Mouse (Mus musculus) MEL (cell line): ENCODE measurements around the gene Nutf2. TPM values are rescaled to one million over a fixed set of nuclear protein-coding genes. Genes with fewer than 3 reads are reported as not detected.

ENCODE experiments used
- DNase-seq: peaks from one replicate; pipeline ENCODE4 v3.0.0; 2011; ENCODE audit warnings: low read depth, low spot score
- H3K27ac ChIP-seq: 2 replicates; pipeline ENCODE4 v1.5.1; 2012; ENCODE audit warnings: low read depth, mild to moderate bottlenecking, control low read depth, low read length, moderate library complexity; ENCODE audit not compliant: control insufficient read depth
- H3K27me3 ChIP-seq, 2 experiments: fragments of 150-350 bp in 1 of 2; sonication (generic) in 1 of 2; 2 replicates each; pipeline ENCODE4 v1.6.1; 2012; ENCODE audit warnings: low read length in 2 of 2, mild to moderate bottlenecking in 2 of 2, improper control_type of control experiment in 1 of 2, moderate library complexity in 1 of 2; ENCODE audit not compliant: insufficient read depth in 2 of 2, control insufficient read depth in 1 of 2
- H3K36me3 ChIP-seq, 2 experiments: 2 replicates each; pipeline ENCODE4 v1.6.1; 2012 to 2014; ENCODE audit warnings: low read length in 2 of 2, improper control_type of control experiment in 1 of 2, inconsistent platforms in 1 of 2, mild to moderate bottlenecking in 1 of 2; ENCODE audit not compliant: insufficient read depth in 2 of 2, control insufficient read depth in 1 of 2
- H3K4me1 ChIP-seq, 2 experiments: fragments of 150-350 bp in 1 of 2; sonication (generic) in 1 of 2; 2 replicates each; pipeline ENCODE4 v1.6.1; 2012; ENCODE audit warnings: low read length in 2 of 2, improper control_type of control experiment in 1 of 2, mild to moderate bottlenecking in 1 of 2; ENCODE audit not compliant: insufficient read depth in 2 of 2, control insufficient read depth in 1 of 2
- H3K4me3 ChIP-seq, 2 experiments: fragments of 150-350 bp in 1 of 2; sonication (generic) in 1 of 2; 2 replicates each; pipeline ENCODE4 v1.5.1; 2012; ENCODE audit warnings: low read depth in 2 of 2, low read length in 2 of 2, mild to moderate bottlenecking in 2 of 2, moderate library complexity in 2 of 2, control low read depth in 1 of 2, improper control_type of control experiment in 1 of 2; ENCODE audit not compliant: control insufficient read depth in 1 of 2, insufficient read depth in 1 of 2
- H3K79me2 ChIP-seq: 2 replicates; pipeline ENCODE4 v1.6.1; 2012; ENCODE audit warnings: mild to moderate bottlenecking, low read length, moderate library complexity; ENCODE audit not compliant: control insufficient read depth, poor library complexity, insufficient read depth
- H3K9ac ChIP-seq: 2 replicates; pipeline ENCODE4 v1.6.1; 2012; ENCODE audit warnings: low read depth, mild to moderate bottlenecking, control low read depth, low read length, moderate library complexity; ENCODE audit not compliant: control insufficient read depth, poor library complexity, severe bottlenecking
- H3K9me3 ChIP-seq: fragments of 150-350 bp; sonication (generic); replicated peaks from 2 replicates; pipeline ENCODE4 v1.6.1; 2012; ENCODE audit warnings: mild to moderate bottlenecking, low read length, improper control_type of control experiment, moderate library complexity; ENCODE audit not compliant: insufficient read depth
- CHD1 ChIP-seq: IDR thresholded peaks from 2 replicates; pipeline ENCODE4 v1.6.1; 2012; ENCODE audit warnings: low read depth, mild to moderate bottlenecking, inconsistent platforms, low read length, improper control_type of control experiment
- CTCF ChIP-seq, 3 experiments: IDR thresholded peaks in 2 of 3; conservative IDR thresholded peaks in 1 of 3; 2 replicates each; pipeline ENCODE4 v1.5.1; 2011 to 2012; ENCODE audit warnings: low read length in 3 of 3, low read depth in 2 of 3, mild to moderate bottlenecking in 2 of 3, improper control_type of control experiment in 1 of 3, inconsistent platforms in 1 of 3, mixed read lengths in 1 of 3, moderate library complexity in 1 of 3; ENCODE audit not compliant: control insufficient read depth in 1 of 3, insufficient read depth in 1 of 3, poor library complexity in 1 of 3, severe bottlenecking in 1 of 3
- E2F4 ChIP-seq: IDR thresholded peaks from 2 replicates; pipeline ENCODE4 v1.6.1; 2011; ENCODE audit warnings: low read depth, low read length, improper control_type of control experiment, borderline replicate concordance
- ELF1 ChIP-seq: IDR thresholded peaks from 2 replicates; pipeline ENCODE4 v1.6.1; 2014; ENCODE audit warnings: low read depth, mild to moderate bottlenecking, inconsistent platforms, low read length, improper control_type of control experiment, moderate library complexity
- EP300 ChIP-seq, 2 experiments: IDR thresholded peaks; 2 replicates each; pipeline ENCODE4 v1.6.1; 2011; ENCODE audit warnings: improper control_type of control experiment in 2 of 2, low read length in 2 of 2, low read depth in 1 of 2, mild to moderate bottlenecking in 1 of 2
- ETS1 ChIP-seq: IDR thresholded peaks from 2 replicates; pipeline ENCODE4 v1.6.1; 2012; ENCODE audit warnings: low read depth, mild to moderate bottlenecking, inconsistent platforms, low read length, improper control_type of control experiment, moderate library complexity
- GABPA ChIP-seq: IDR thresholded peaks from 2 replicates; pipeline ENCODE4 v1.6.1; 2012; ENCODE audit warnings: low read depth, mild to moderate bottlenecking, inconsistent platforms, low read length, improper control_type of control experiment, moderate library complexity
- KAT2A ChIP-seq: conservative IDR thresholded peaks from 2 replicates; pipeline ENCODE4 v1.6.1; 2012; ENCODE audit warnings: low read depth, low read length, improper control_type of control experiment, inconsistent platforms
- MAFK ChIP-seq: IDR thresholded peaks from 2 replicates; pipeline ENCODE4 v1.6.1; 2011; ENCODE audit warnings: low read depth, mild to moderate bottlenecking, low read length, improper control_type of control experiment, borderline replicate concordance
- MAX ChIP-seq: IDR thresholded peaks from 2 replicates; pipeline ENCODE4 v1.6.1; 2011; ENCODE audit warnings: low read length, improper control_type of control experiment
- MAZ ChIP-seq: IDR thresholded peaks from 2 replicates; pipeline ENCODE4 v1.6.1; 2012; ENCODE audit warnings: low read depth, mild to moderate bottlenecking, inconsistent platforms, low read length, improper control_type of control experiment
- MEF2A ChIP-seq: IDR thresholded peaks from 2 replicates; pipeline ENCODE4 v1.6.1; 2014; ENCODE audit warnings: low read depth, mild to moderate bottlenecking, inconsistent platforms, low read length, improper control_type of control experiment; ENCODE audit not compliant: poor library complexity, insufficient replicate concordance, severe bottlenecking; ENCODE audit errors: extremely low read depth
- MYB ChIP-seq: IDR thresholded peaks from 2 replicates; pipeline ENCODE4 v1.6.1; 2011; ENCODE audit warnings: mild to moderate bottlenecking, low read depth, low read length, improper control_type of control experiment
- NRF1 ChIP-seq: IDR thresholded peaks from 2 replicates; pipeline ENCODE4 v1.6.1; 2014; ENCODE audit warnings: low read depth, mild to moderate bottlenecking, inconsistent platforms, low read length, improper control_type of control experiment, moderate library complexity; ENCODE audit not compliant: poor library complexity, insufficient read depth, severe bottlenecking
- POLR2A ChIP-seq, 2 experiments: IDR thresholded peaks; 2 replicates each; pipeline ENCODE4 v1.6.1; 2011 to 2012; ENCODE audit warnings: low read length in 2 of 2, mild to moderate bottlenecking in 2 of 2, control low read depth in 1 of 2, improper control_type of control experiment in 1 of 2, low read depth in 1 of 2, moderate library complexity in 1 of 2; ENCODE audit not compliant: control insufficient read depth in 1 of 2, insufficient read depth in 1 of 2, poor library complexity in 1 of 2
- POLR2AphosphoS2 ChIP-seq: IDR thresholded peaks from 2 replicates; pipeline ENCODE4 v1.6.1; 2011; ENCODE audit warnings: low read length, improper control_type of control experiment
- POLR2AphosphoS5 ChIP-seq: IDR thresholded peaks from 2 replicates; pipeline ENCODE4 v1.6.1; 2012; ENCODE audit warnings: low read depth, borderline replicate concordance, mild to moderate bottlenecking, inconsistent platforms, low read length, moderate library complexity, mixed read lengths
- RAD21 ChIP-seq: IDR thresholded peaks from 2 replicates; pipeline ENCODE4 v1.6.1; 2011; ENCODE audit warnings: mild to moderate bottlenecking, low read depth, low read length, improper control_type of control experiment
- RCOR1 ChIP-seq: IDR thresholded peaks from 2 replicates; pipeline ENCODE4 v1.6.1; 2012; ENCODE audit warnings: low read depth, mild to moderate bottlenecking, inconsistent platforms, low read length, improper control_type of control experiment
- SIN3A ChIP-seq: IDR thresholded peaks from 2 replicates; pipeline ENCODE4 v1.6.1; 2012; ENCODE audit warnings: low read length, improper control_type of control experiment, inconsistent platforms
- TCF12 ChIP-seq: IDR thresholded peaks from 2 replicates; pipeline ENCODE4 v1.6.1; 2014; ENCODE audit warnings: low read depth, mild to moderate bottlenecking, inconsistent platforms, low read length, improper control_type of control experiment, moderate library complexity
- USF1 ChIP-seq: IDR thresholded peaks from 2 replicates; pipeline ENCODE4 v1.6.1; 2014; ENCODE audit warnings: low read depth, mild to moderate bottlenecking, inconsistent platforms, low read length, improper control_type of control experiment, moderate library complexity
- USF2 ChIP-seq, 2 experiments: IDR thresholded peaks; 2 replicates each; pipeline ENCODE4 v1.6.1; 2011 to 2012; ENCODE audit warnings: improper control_type of control experiment in 2 of 2, low read length in 2 of 2, borderline replicate concordance in 1 of 2, inconsistent platforms in 1 of 2, low read depth in 1 of 2, mild to moderate bottlenecking in 1 of 2; ENCODE audit not compliant: insufficient read depth in 1 of 2
- ZKSCAN1 ChIP-seq: IDR thresholded peaks from 2 replicates; pipeline ENCODE4 v1.6.1; 2012; ENCODE audit warnings: low read depth, mild to moderate bottlenecking, inconsistent platforms, low read length, improper control_type of control experiment, moderate library complexity
- ZMIZ1 ChIP-seq: IDR thresholded peaks from 2 replicates; pipeline ENCODE4 v1.6.1; 2012; ENCODE audit warnings: low read depth, mild to moderate bottlenecking, inconsistent platforms, low read length, improper control_type of control experiment, moderate library complexity
- ZNF384 ChIP-seq: IDR thresholded peaks from 2 replicates; pipeline ENCODE4 v1.6.1; 2012; ENCODE audit warnings: low read depth, mild to moderate bottlenecking, inconsistent platforms, low read length, improper control_type of control experiment
- polyA plus RNA-seq, 2 experiments: library from polyadenylated mRNA; stranded (reverse) in 1 of 2; unstranded in 1 of 2; fragments of >175 nt in 1 of 2; fragments of >200 nt in 1 of 2; gene quantifications; 2 replicates each; pipeline versions ENCODE4 v1.2.1 to v1.2.4; 2012; ENCODE audit warnings: low replicate concordance in 2 of 2, low read depth in 1 of 2; ENCODE audit not compliant: insufficient read length in 2 of 2, insufficient read depth in 1 of 2, missing spikeins in 1 of 2
- total RNA-seq: library from RNA; depleted of rRNA; stranded (reverse); fragments of 300-350 nt; gene quantifications from 2 replicates; pipeline ENCODE4 v1.2.3, GENCODE M21; 2012

Nutf2 gene
- total and polyA plus RNA-seq, 3 experiments = 28.0 to 167 TPM; not detected in 1

GRCm38 (mm10) chr8:105897801-105898480 is 37.6 kb downstream of the Nutf2 start:
- H3K4me1 ChIP-seq = peaks cover 5 to 8% of the 10 kb centered on the region in 2 experiments
- peaks cover 0 to 6% of the 10 kb centered on the region in 2 experiments; a peak in 2 of 4 replicates for H3K36me3 ChIP-seq
- no peak for TF ChIP-seq CTCF (IDR thresholded peaks at IDR 0.05 in 2 of 3, conservative IDR thresholded peaks at IDR 0.05 in 1 of 3; ENCODE audit: control insufficient read depth in 1 of 3, insufficient read depth in 1 of 3, low read depth in 2 of 3, low read length in 3 of 3, poor library complexity in 1 of 3, severe bottlenecking in 1 of 3)
- no peak for TF ChIP-seq EP300 (IDR thresholded peaks at IDR 0.05; ENCODE audit: low read depth in 1 of 2, low read length in 2 of 2)
- no peak for TF ChIP-seq POLR2AphosphoS5
- no peak for TF ChIP-seq RAD21
- TF ChIP-seq POLR2AphosphoS2 = no peak
- no peak for TF ChIP-seq RCOR1
- TF ChIP-seq, all 39 proteins: peak for 0
- Histone ChIP-seq H3K9me3 (no peaks in the 10 kb centered on the region), H3K27me3 (no peaks in the 10 kb centered on the region), H3K79me2 (peaks cover 6% of the 10 kb centered on the region; the same call in 1 of the 2 replicates), H3K27ac (no peak overlapping the region), H3K4me3 (no peak overlapping the region), H3K9ac (no peak overlapping the region)
- no peak for DNase-seq

GRCm38 (mm10) chr8:105900180-105900940 is 40.0 kb downstream of the Nutf2 start, which contains the start of gene Pskh1:
Gene Pskh1 (plus strand): TSS chr8:105900441.
- peaks cover 5 to 8% of the 10 kb centered on the region in 2 experiments for H3K4me1 ChIP-seq
- peak within 1 kb of the TSS; percentile 83 for H3K27ac ChIP-seq
- peak within 1 kb of the TSS; percentile 67 to 94 for H3K4me3 ChIP-seq
- H3K36me3 ChIP-seq = peaks cover 0 to 6% of the 10 kb centered on the region in 2 experiments; a peak in 3 of 4 replicates
- H3K27me3 ChIP-seq = no peaks in the 10 kb centered on the region
- no peaks in the 10 kb centered on the region for H3K9me3 ChIP-seq
- DNase-seq = peak; percentile 96
- H3K79me2 ChIP-seq = peaks cover 6% of the 10 kb centered on the region; the same call in 1 of the 2 replicates
- peak within 1 kb of the TSS; percentile 96 for H3K9ac ChIP-seq
- TF ChIP-seq E2F4 = no peak
- 0 out of 2 replicates have a peak, but pooled peaks have one; percentile 17 for TF ChIP-seq USF1
- TF ChIP-seq ZKSCAN1 = no peak
- TF ChIP-seq MAZ = peak; percentile 91
- TF ChIP-seq CTCF (IDR thresholded peaks at IDR 0.05 in 2 of 3, conservative IDR thresholded peaks at IDR 0.05 in 1 of 3; ENCODE audit: control insufficient read depth in 1 of 3, insufficient read depth in 1 of 3, low read depth in 2 of 3, low read length in 3 of 3, poor library complexity in 1 of 3, severe bottlenecking in 1 of 3) = no peak
- no peak for TF ChIP-seq MYB
- peak; percentile 48; the same call in 1 of the 2 replicates for TF ChIP-seq ETS1
- 0 out of 2 replicates have a peak, but pooled peaks have one; percentile 45 for TF ChIP-seq MAX
- TF ChIP-seq ZMIZ1 = peak; percentile 71; the same call in 1 of the 2 replicates
- TF ChIP-seq ELF1 = peak; percentile 70; the same call in 1 of the 2 replicates
- TF ChIP-seq USF2 (IDR thresholded peaks at IDR 0.05; ENCODE audit: borderline replicate concordance in 1 of 2, insufficient read depth in 1 of 2, low read depth in 1 of 2, low read length in 2 of 2) = no peak
- TF ChIP-seq GABPA = peak; percentile 81; the same call in 1 of the 2 replicates
- peak; percentile 69; the same call in 1 of the 2 replicates for TF ChIP-seq KAT2A
- TF ChIP-seq SIN3A = peak; percentile 90
- no peak for TF ChIP-seq RCOR1
- peak; percentile 38; the same call in 1 of the 2 replicates for TF ChIP-seq NRF1
- TF ChIP-seq POLR2AphosphoS5 = no peak
- no peak for TF ChIP-seq RAD21
- TF ChIP-seq MEF2A = no peak
- no peak for TF ChIP-seq MAFK
- TF ChIP-seq POLR2A (IDR thresholded peaks at IDR 0.05; ENCODE audit: control insufficient read depth in 1 of 2, insufficient read depth in 1 of 2, low read depth in 1 of 2, low read length in 2 of 2, poor library complexity in 1 of 2) = peak; percentile 65 to 68; a peak in 2 of 4 replicates
- no peak for TF ChIP-seq CHD1
- TF ChIP-seq TCF12 = peak; percentile 74
- peak; percentile 20; the same call in 1 of the 2 replicates for TF ChIP-seq ZNF384
